Mouse (Mus musculus) liver, embryonic 13.5 days (tissue): Measurements from ENCODE around the gene Rars. TPM values are rescaled to one million over a fixed set of nuclear protein-coding genes. Genes with fewer than 3 reads are reported as not detected.
"Not testable (repeated sequence)": the region's sequence is repeated elsewhere in the genome, so short reads cannot be mapped to it uniquely, and the experiment has no call there.

ENCODE experiments used
- ATAC-seq: fragments of 200-750 bp; cut with Nextera tagmentation; 2 replicates; pipeline ENCODE4 v1.8.0; 2017; ENCODE audit warnings: low read depth, mild to moderate bottlenecking, moderate number of reproducible peaks, moderate library complexity
- DNase-seq: peaks from one replicate; pipeline ENCODE4 v3.0.0; 2022
- H3K27ac ChIP-seq: fragments of 300-500 bp; sonication (generic); 2 replicates; pipeline ENCODE4 v1.5.1; 2015; ENCODE audit warnings: moderate library complexity, mild to moderate bottlenecking, inconsistent platforms
- H3K27me3 ChIP-seq: fragments of 300-500 bp; sonication (generic); 2 replicates; pipeline ENCODE4 v1.6.1; 2015; ENCODE audit warnings: mild to moderate bottlenecking, inconsistent platforms
- H3K36me3 ChIP-seq: fragments of 300-500 bp; sonication (generic); 2 replicates; pipeline ENCODE4 v1.6.1; 2015; ENCODE audit warnings: mild to moderate bottlenecking, inconsistent platforms
- H3K4me1 ChIP-seq: fragments of 300-500 bp; sonication (generic); replicated peaks from 2 replicates; pipeline ENCODE4 v1.6.1; 2015; ENCODE audit warnings: inconsistent platforms
- H3K4me2 ChIP-seq: fragments of 300-500 bp; sonication (generic); 2 replicates; pipeline ENCODE4 v1.6.1; 2015; ENCODE audit warnings: inconsistent platforms, mild to moderate bottlenecking, moderate library complexity
- H3K4me3 ChIP-seq: fragments of 300-500 bp; sonication (generic); replicated peaks from 2 replicates; pipeline ENCODE4 v1.5.1; 2015; ENCODE audit warnings: mild to moderate bottlenecking, inconsistent platforms
- H3K9ac ChIP-seq: fragments of 300-500 bp; sonication (generic); 2 replicates; pipeline ENCODE4 v1.6.1; 2015; ENCODE audit warnings: mild to moderate bottlenecking, inconsistent platforms
- H3K9me3 ChIP-seq: fragments of 300-500 bp; sonication (generic); replicated peaks from 2 replicates; pipeline ENCODE4 v1.6.1; 2016; ENCODE audit warnings: inconsistent platforms
- WGBS: fragments of 180-500 bp; shearing (Covaris S2); methylation state at CpG from one replicate; pipeline ENCODE4 v1.1.7; 2015; ENCODE audit not compliant: insufficient replicate concordance; 5-methylcytosine and 5-hydroxymethylcytosine counted together
- polyA plus RNA-seq: library from polyadenylated mRNA; unstranded; fragments of >200 nt; fragmentation: Nextera tagmentation; extraction: Ambion mirVana; gene quantifications from 2 replicates; pipeline ENCODE4 v1.2.1, GENCODE M21; 2015

The Rars gene
- polyA plus RNA-seq, 1 experiment from 2014 or later = 69.3 TPM

GRCm38 (mm10) chr11:35837156-35838126 is 3.1 kb upstream of the Rars start:
- H3K4me3 ChIP-seq = peak overlapping the region; percentile 48; the same call in 1 of the 2 replicates
- H3K9me3 ChIP-seq = no peaks in the 10 kb centered on the region
- peaks cover 41% of the 10 kb centered on the region for H3K4me1 ChIP-seq
- ATAC-seq (no peak), DNase-seq (no peak)
- H3K4me2 ChIP-seq = peak overlapping the region; percentile 74
- H3K27ac ChIP-seq = no peak overlapping the region
- no peaks in the 10 kb centered on the region for H3K27me3 ChIP-seq
- peak overlapping the region; percentile 59 for H3K9ac ChIP-seq
- WGBS = 58% methylated on average over 5 of the region's 5 CpGs
- H3K36me3 ChIP-seq = peaks cover 3% of the 10 kb centered on the region; the same call in 1 of the 2 replicates

- H3K36me3 ChIP-seq = peaks cover 43% of the 10 kb centered on the region
- H3K9ac ChIP-seq = peak overlapping the region; percentile 88
- no peaks in the 10 kb centered on the region for H3K27me3 ChIP-seq
- 26% methylated on average over 6 of the region's 6 CpGs for WGBS
- H3K4me2 ChIP-seq = peak overlapping the region; percentile 82
- H3K4me1 ChIP-seq = peaks cover 30% of the 10 kb centered on the region
- H3K9me3 ChIP-seq = no peaks in the 10 kb centered on the region
- DNase-seq (no peak), ATAC-seq (no peak)
- H3K27ac ChIP-seq = no peak overlapping the region
- H3K4me3 ChIP-seq = peak overlapping the region; percentile 94
Measured at GRCm38 (mm10) chr11:35833270-35833669, 1.0 kb downstream of the Rars start.

GRCm38 (mm10) chr11:35832139-35832538 is 2.2 kb downstream of the Rars start:
- DNase-seq = no peak
- ATAC-seq = no peak
- H3K4me1 ChIP-seq = peaks cover 21% of the 10 kb centered on the region
- peaks cover 54% of the 10 kb centered on the region for H3K36me3 ChIP-seq
- WGBS = 43% methylated on average over 4 of the region's 4 CpGs
- no peaks in the 10 kb centered on the region for H3K9me3 ChIP-seq
- H3K4me2 ChIP-seq = peak overlapping the region; percentile 82
- H3K27ac ChIP-seq = no peak overlapping the region
- H3K9ac ChIP-seq = no peak overlapping the region
- 0 out of 2 replicates have a peak overlapping the region, but pooled peaks have one; percentile 14 for H3K4me3 ChIP-seq
- H3K27me3 ChIP-seq = no peaks in the 10 kb centered on the region

- Histone ChIP-seq H3K4me3 (no peak overlapping the region), H3K27me3 (no peaks in the 10 kb centered on the region), H3K4me2 (no peak overlapping the region), H3K4me1 (peaks cover 7% of the 10 kb centered on the region), H3K27ac (no peak overlapping the region), H3K9me3 (no peaks in the 10 kb centered on the region), H3K9ac (no peak overlapping the region), H3K36me3 (peaks cover 94% of the 10 kb centered on the region)
- 68% methylated on average over 6 of the region's 6 CpGs for WGBS
- DNase-seq (no peak), ATAC-seq (no peak)
Measured at GRCm38 (mm10) chr11:35827714-35828113, 6.6 kb downstream of the Rars start.

GRCm38 (mm10) chr11:35816316-35816715 is 18.0 kb downstream of the Rars start:
- no peak overlapping the region for H3K27ac ChIP-seq
- H3K27me3 ChIP-seq = no peaks in the 10 kb centered on the region
- no peak for ATAC-seq
- no peak for DNase-seq
- H3K9me3 ChIP-seq = no peaks in the 10 kb centered on the region
- no peaks in the 10 kb centered on the region for H3K4me1 ChIP-seq
- no peak overlapping the region for H3K4me3 ChIP-seq
- 85% methylated on average over 12 of the region's 12 CpGs for WGBS
- H3K9ac ChIP-seq = no peak overlapping the region
- peaks cover 94% of the 10 kb centered on the region for H3K36me3 ChIP-seq
- no peak overlapping the region for H3K4me2 ChIP-seq

- H3K27me3 ChIP-seq = no peaks in the 10 kb centered on the region
- DNase-seq = no peak
- no peaks in the 10 kb centered on the region for H3K9me3 ChIP-seq
- H3K27ac ChIP-seq = no peak overlapping the region
- H3K36me3 ChIP-seq = peaks cover 94% of the 10 kb centered on the region
- H3K4me1 ChIP-seq = no peaks in the 10 kb centered on the region
- WGBS = 79% methylated on average over 10 of the region's 10 CpGs
- no peak overlapping the region for H3K4me3 ChIP-seq
- H3K9ac ChIP-seq = no peak overlapping the region
- no peak for ATAC-seq
- no peak overlapping the region for H3K4me2 ChIP-seq
Measured at GRCm38 (mm10) chr11:35811458-35811857, 22.8 kb downstream of the Rars start.

- H3K9me3 ChIP-seq = no peaks in the 10 kb centered on the region
- no peaks in the 10 kb centered on the region for H3K36me3 ChIP-seq
- no peak for ATAC-seq
- no peak overlapping the region for H3K4me3 ChIP-seq
- no peak overlapping the region for H3K27ac ChIP-seq
- no peak overlapping the region for H3K4me2 ChIP-seq
- DNase-seq = no peak
- H3K27me3 ChIP-seq = peaks cover 46% of the 10 kb centered on the region
- 51% methylated on average over 5 of the region's 5 CpGs for WGBS
- H3K9ac ChIP-seq = no peak overlapping the region
- H3K4me1 ChIP-seq = peaks cover 9% of the 10 kb centered on the region
Measured at GRCm38 (mm10) chr11:35801332-35801731, 33.0 kb downstream of the Rars start.

GRCm38 (mm10) chr11:35798874-35799273 is 35.4 kb downstream of the Rars start, which contains the start of gene Fbll1:
Gene Fbll1, minus strand, starts transcription at chr11:35798884.
- Histone ChIP-seq H3K4me1 (peaks cover 9% of the 10 kb centered on the region), H3K9me3 (no peaks in the 10 kb centered on the region), H3K27me3 (peaks cover 64% of the 10 kb centered on the region), H3K4me2 (peak within 1 kb of the TSS; percentile 35), H3K27ac (no peak within 1 kb of the TSS), H3K36me3 (no peaks in the 10 kb centered on the region), H3K4me3 (peak within 1 kb of the TSS; percentile 29), H3K9ac (no peak within 1 kb of the TSS)
- ATAC-seq (no peak), DNase-seq (peak; percentile 7)
- 15% methylated on average over 11 of the region's 11 CpGs for WGBS

- H3K4me2 ChIP-seq = peak overlapping the region; percentile 35
- no peak for ATAC-seq
- 4% methylated on average over 23 of the region's 23 CpGs for WGBS
- peaks cover 64% of the 10 kb centered on the region for H3K27me3 ChIP-seq
- no peak overlapping the region for H3K9ac ChIP-seq
- DNase-seq = no peak
- H3K36me3 ChIP-seq = no peaks in the 10 kb centered on the region
- H3K4me3 ChIP-seq = peak overlapping the region; percentile 29
- H3K9me3 ChIP-seq = no peaks in the 10 kb centered on the region
- no peak overlapping the region for H3K27ac ChIP-seq
- H3K4me1 ChIP-seq = peaks cover 9% of the 10 kb centered on the region
Measured at GRCm38 (mm10) chr11:35798495-35798820, 35.8 kb downstream of the Rars start.

GRCm38 (mm10) chr11:35797751-35798494 is 36.4 kb downstream of the Rars start:
- no peak overlapping the region for H3K9ac ChIP-seq
- DNase-seq (no peak), ATAC-seq (no peak)
- peaks cover 9% of the 10 kb centered on the region for H3K4me1 ChIP-seq
- H3K9me3 ChIP-seq = no peaks in the 10 kb centered on the region
- H3K27ac ChIP-seq = no peak overlapping the region
- peak overlapping the region; percentile 29 for H3K4me3 ChIP-seq
- WGBS = 5% methylated on average over 59 of the region's 86 CpGs
- H3K27me3 ChIP-seq = peaks cover 64% of the 10 kb centered on the region
- H3K36me3 ChIP-seq = no peaks in the 10 kb centered on the region
- H3K4me2 ChIP-seq = peak overlapping the region; percentile 35

GRCm38 (mm10) chr11:35792800-35793199 is 41.5 kb downstream of the Rars start:
- H3K4me3 ChIP-seq, H3K27ac ChIP-seq, DNase-seq, ATAC-seq, H3K9me3 ChIP-seq, H3K4me2 ChIP-seq, H3K9ac ChIP-seq, H3K4me1 ChIP-seq: not testable (repeated sequence)
- 59% methylated on average over 5 of the region's 5 CpGs for WGBS
- peaks cover 16% of the 10 kb centered on the region; the same call in 1 of the 2 replicates for H3K36me3 ChIP-seq
- H3K27me3 ChIP-seq = peaks cover 32% of the 10 kb centered on the region
